Comparison of ENCODE assay signal across 14 mouse cellular contexts in the genomic region with DNA sequence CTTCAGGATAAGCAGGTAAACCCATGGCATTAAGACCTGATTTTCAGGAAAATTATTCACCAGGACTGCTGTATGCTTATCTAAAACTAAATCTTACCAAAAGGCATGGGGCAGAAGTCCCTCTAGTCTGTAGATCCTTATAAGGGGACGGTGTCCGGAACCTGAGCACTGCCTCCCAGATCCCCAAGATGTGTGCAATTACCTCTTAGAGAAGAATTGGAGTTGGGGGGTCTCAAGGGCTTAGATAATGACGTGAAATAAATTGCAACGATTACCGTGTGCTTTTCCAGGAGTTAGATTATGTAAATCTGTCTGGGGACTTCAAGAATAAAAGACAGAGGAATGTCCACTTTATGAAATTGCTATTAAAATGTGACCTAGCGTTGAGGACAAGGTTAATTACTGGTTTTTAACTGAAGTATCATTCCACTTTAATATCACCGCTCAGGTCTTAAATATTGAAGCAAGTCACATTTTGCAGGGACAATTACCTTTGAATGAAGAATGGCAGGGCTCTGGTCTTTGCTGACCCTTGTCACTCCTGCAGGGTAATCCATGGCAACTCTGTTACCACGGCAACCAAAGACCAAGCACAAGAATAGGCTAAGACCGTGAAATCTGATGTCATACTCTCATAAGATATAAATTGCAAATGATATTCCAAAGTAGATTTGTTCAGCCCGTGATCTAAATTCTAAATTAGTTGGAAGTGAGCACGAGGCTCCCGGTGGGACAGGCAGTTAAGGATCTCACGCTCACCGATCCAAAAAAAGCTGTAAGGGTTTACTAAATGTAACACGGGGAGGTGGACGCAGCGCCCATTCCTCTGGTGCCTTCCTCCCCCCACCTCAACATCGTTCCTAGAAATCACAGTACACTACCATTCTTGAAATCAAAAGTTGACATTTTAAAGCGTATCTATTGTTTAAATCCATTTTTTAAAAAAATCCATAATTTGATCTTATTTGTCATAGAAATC.
A peak's percentile ranks its signal among the peaks of the same experiment; 100 is the strongest.
DNase-seq lines count a peak whose midpoint lies in the region; ATAC-seq and TF ChIP-seq lines count a peak whose summit lies in the region.
"Had no signal": no experiment of that assay in that cellular context is flagged by ENCODE, and none has a peak within 500 bp of the region (broad histone marks: within the 10 kb centered on the region; RNA-seq: fewer than 3 reads in every experiment).

No protein-coding gene starts in this region.

- no peak overlapping the region for H3K27ac ChIP-seq in forebrain, embryonic 11.5 days (ENCODE audit: low read depth, low read length)
- H3K27ac ChIP-seq in hindbrain, embryonic 16.5 days (ENCODE audit: low read depth, low read length) = no peak overlapping the region
- no peak overlapping the region for H3K27ac ChIP-seq in neural tube, embryonic 12.5 days
- no peak overlapping the region for H3K27ac ChIP-seq in intestine, embryonic 15.5 days
- H3K27ac ChIP-seq in stomach, postnatal 0 days (replicated peaks) = no peak overlapping the region
- H3K27ac ChIP-seq in left cerebral cortex, adult 2 months = no peak overlapping the region
- H3K27ac ChIP-seq: kidney, postnatal 0 days; liver, embryonic 12.5 days had no signal

- peak; percentile 89 for ATAC-seq in forebrain, embryonic 11.5 days (replicated peaks; ENCODE audit: low FRiP score)
- peak; percentile 83 for ATAC-seq in hindbrain, embryonic 16.5 days
- ATAC-seq in neural tube, embryonic 12.5 days (ENCODE audit: low FRiP score, low read depth) = peak; percentile 77
- no peak for ATAC-seq in intestine, embryonic 15.5 days
- no peak for ATAC-seq in stomach, postnatal 0 days (ENCODE audit: low FRiP score, low TSS enrichment)
- ATAC-seq: CD4-positive, CD25-positive, alpha-beta regulatory T cell, adult 4 months; liver, embryonic 12.5 days; Patski had no signal

- 26% methylated on average over 19 of the region's 19 CpGs for WGBS in forebrain, embryonic 11.5 days
- WGBS in hindbrain, embryonic 16.5 days = 21% methylated on average over 19 of the region's 19 CpGs
- WGBS in neural tube, embryonic 12.5 days = 31% methylated on average over 19 of the region's 19 CpGs
- WGBS in intestine, embryonic 15.5 days = 82% methylated on average over 19 of the region's 19 CpGs
- WGBS in stomach, postnatal 0 days = 87% methylated on average over 19 of the region's 19 CpGs

- peak overlapping the region; percentile 29; the same call in 1 of the 2 replicates for H3K4me2 ChIP-seq in forebrain, embryonic 11.5 days (ENCODE audit: low read depth, low read length, severe bottlenecking)
- H3K4me2 ChIP-seq in hindbrain, embryonic 16.5 days (ENCODE audit: low read length) = peak overlapping the region; percentile 43
- no peak overlapping the region for H3K4me2 ChIP-seq in neural tube, embryonic 12.5 days (replicated peaks)
- H3K4me2 ChIP-seq in intestine, embryonic 15.5 days (replicated peaks) = no peak overlapping the region
- no peak overlapping the region for H3K4me2 ChIP-seq in stomach, postnatal 0 days (replicated peaks; ENCODE audit: low read depth)
- H3K4me2 ChIP-seq: liver, embryonic 12.5 days had no signal

- H3K4me3 ChIP-seq in forebrain, embryonic 11.5 days (ENCODE audit: low read depth, low read length) = no peak overlapping the region
- peak overlapping the region; percentile 8; the same call in 1 of the 2 replicates for H3K4me3 ChIP-seq in hindbrain, embryonic 16.5 days (ENCODE audit: low read length)
- no peak overlapping the region for H3K4me3 ChIP-seq in neural tube, embryonic 12.5 days
- no peak overlapping the region for H3K4me3 ChIP-seq in intestine, embryonic 15.5 days (replicated peaks)
- no peak overlapping the region for H3K4me3 ChIP-seq in stomach, postnatal 0 days (ENCODE audit: low read depth, low read length)
- H3K4me3 ChIP-seq in left cerebral cortex, adult 2 months = no peak overlapping the region
- H3K4me3 ChIP-seq: liver, embryonic 12.5 days had no signal

- no peaks in the 10 kb centered on the region for H3K9me3 ChIP-seq in forebrain, embryonic 11.5 days (ENCODE audit: control insufficient read depth, low read length)
- H3K9me3 ChIP-seq in hindbrain, embryonic 16.5 days (ENCODE audit: control insufficient read depth, low read length) = 0 out of 2 replicates have a peak, but pooled peaks cover 3% of the 10 kb centered on the region
- peaks cover 6% of the 10 kb centered on the region; the same call in 1 of the 2 replicates for H3K9me3 ChIP-seq in neural tube, embryonic 12.5 days
- H3K9me3 ChIP-seq in intestine, embryonic 15.5 days = no peaks in the 10 kb centered on the region
- H3K9me3 ChIP-seq in stomach, postnatal 0 days (ENCODE audit: control insufficient read depth, low read length) = no peaks in the 10 kb centered on the region
- H3K9me3 ChIP-seq: liver, embryonic 12.5 days had no signal

- no peak for TF ChIP-seq CTCF in stomach, postnatal 0 days (IDR thresholded peaks at IDR 0.05; ENCODE audit: low read depth)
- no peak for TF ChIP-seq CTCF in left cerebral cortex, adult 2 months (IDR thresholded peaks at IDR 0.05)

- H3K4me1 ChIP-seq in forebrain, embryonic 11.5 days (replicated peaks; ENCODE audit: control insufficient read depth, insufficient read depth, low read length) = peaks cover 12% of the 10 kb centered on the region; the same call in 1 of the 2 replicates
- peaks cover 6% of the 10 kb centered on the region for H3K4me1 ChIP-seq in hindbrain, embryonic 16.5 days (ENCODE audit: control insufficient read depth, insufficient read depth, low read depth, low read length)
- peaks cover 5% of the 10 kb centered on the region; the same call in 1 of the 2 replicates for H3K4me1 ChIP-seq in neural tube, embryonic 12.5 days
- no peaks in the 10 kb centered on the region for H3K4me1 ChIP-seq in intestine, embryonic 15.5 days (replicated peaks)
- no peaks in the 10 kb centered on the region for H3K4me1 ChIP-seq in stomach, postnatal 0 days (replicated peaks; ENCODE audit: control insufficient read depth, insufficient read depth)
- H3K4me1 ChIP-seq: liver, embryonic 12.5 days had no signal

- DNase-seq in embryo, embryonic 10 days (ENCODE audit: low spot score) = peak; percentile 90
- peak; percentile 67 for DNase-seq in forebrain, embryonic 11.5 days (ENCODE audit: low spot score)
- no peak for DNase-seq in c-Kit-positive CD71-positive TER-119-positive erythroid progenitor cells, embryonic 14.5 days (ENCODE audit: low spot score)
- DNase-seq in stomach, postnatal 0 days (ENCODE audit: low spot score) = no peak
- DNase-seq in left cerebral cortex, adult 2 months (ENCODE audit: extremely low spot score in 1 of 2, low spot score in 2 of 2) = no peak
- DNase-seq: adrenal gland, postnatal 14 days; heart, postnatal 4 days had no signal

- peaks cover 2% of the 10 kb centered on the region; the same call in 1 of the 2 replicates for H3K27me3 ChIP-seq in forebrain, embryonic 11.5 days (ENCODE audit: control insufficient read depth, insufficient read depth, low read length)
- H3K27me3 ChIP-seq in hindbrain, embryonic 16.5 days (replicated peaks; ENCODE audit: control insufficient read depth, insufficient read depth, low read length) = peaks cover 2% of the 10 kb centered on the region; the same call in 1 of the 2 replicates
- no peaks in the 10 kb centered on the region for H3K27me3 ChIP-seq in neural tube, embryonic 12.5 days (replicated peaks)
- H3K27me3 ChIP-seq in intestine, embryonic 15.5 days (replicated peaks) = no peaks in the 10 kb centered on the region
- no peaks in the 10 kb centered on the region for H3K27me3 ChIP-seq in stomach, postnatal 0 days (ENCODE audit: control insufficient read depth, insufficient read depth, low read length)
- H3K27me3 ChIP-seq: liver, embryonic 12.5 days; Patski had no signal

- intact Hi-C loops in left cerebral cortex, adult 2 months (cut with DNase I) = no loop called here

- H3K36me3 ChIP-seq in forebrain, embryonic 11.5 days (ENCODE audit: control insufficient read depth, insufficient read depth, low read length) = no peaks in the 10 kb centered on the region
- H3K36me3 ChIP-seq in hindbrain, embryonic 16.5 days (ENCODE audit: control insufficient read depth, insufficient read depth, low read length) = no peaks in the 10 kb centered on the region
- H3K36me3 ChIP-seq in neural tube, embryonic 12.5 days = no peaks in the 10 kb centered on the region
- no peaks in the 10 kb centered on the region for H3K36me3 ChIP-seq in intestine, embryonic 15.5 days
- H3K36me3 ChIP-seq in stomach, postnatal 0 days (ENCODE audit: control insufficient read depth, insufficient read depth, low read length) = no peaks in the 10 kb centered on the region
- H3K36me3 ChIP-seq: liver, embryonic 12.5 days had no signal

- TF ChIP-seq EP300 in stomach, postnatal 0 days (optimal IDR thresholded peaks at IDR 0.05) = no peak

- H3K9ac ChIP-seq in forebrain, embryonic 11.5 days (ENCODE audit: low read length) = no peak overlapping the region
- H3K9ac ChIP-seq in hindbrain, embryonic 16.5 days (ENCODE audit: low read depth, low read length) = no peak overlapping the region
- H3K9ac ChIP-seq in neural tube, embryonic 12.5 days = no peak overlapping the region
- H3K9ac ChIP-seq in intestine, embryonic 15.5 days = no peak overlapping the region
- H3K9ac ChIP-seq in stomach, postnatal 0 days (ENCODE audit: low read length) = no peak overlapping the region
- H3K9ac ChIP-seq: liver, embryonic 12.5 days had no signal

Comparison
In these comparisons a context has a peak if more than half of its experiments do, and no peak if none do; other contexts are left out.
1. DNase-seq: peak in embryo, embryonic 10 days (single experiment) and forebrain, embryonic 11.5 days (single experiment); none in c-Kit-positive CD71-positive TER-119-positive erythroid progenitor cells, embryonic 14.5 days (single experiment), stomach, postnatal 0 days (single experiment) and left cerebral cortex, adult 2 months (0 of 2).
2. ATAC-seq: peak in forebrain, embryonic 11.5 days (single experiment), hindbrain, embryonic 16.5 days (single experiment) and neural tube, embryonic 12.5 days (single experiment); none in intestine, embryonic 15.5 days (single experiment) and stomach, postnatal 0 days (single experiment).
3. H3K4me2 ChIP-seq: peak in forebrain, embryonic 11.5 days (single experiment) and hindbrain, embryonic 16.5 days (single experiment); none in neural tube, embryonic 12.5 days (single experiment), intestine, embryonic 15.5 days (single experiment) and stomach, postnatal 0 days (single experiment).